Mouse (Mus musculus): Measurements from ENCODE around the gene Gm10447. TPM values are rescaled to one million over a fixed set of nuclear protein-coding genes. Genes with fewer than 3 reads are reported as not detected.
"Not testable (repeated sequence)": the region's sequence is repeated elsewhere in the genome, so short reads cannot be mapped to it uniquely, and the experiment has no call there.

The Gm10447 gene
- total RNA-seq, 2 experiments from 2014 or later, result 0.13 to 0.27 TPM

DNA sequence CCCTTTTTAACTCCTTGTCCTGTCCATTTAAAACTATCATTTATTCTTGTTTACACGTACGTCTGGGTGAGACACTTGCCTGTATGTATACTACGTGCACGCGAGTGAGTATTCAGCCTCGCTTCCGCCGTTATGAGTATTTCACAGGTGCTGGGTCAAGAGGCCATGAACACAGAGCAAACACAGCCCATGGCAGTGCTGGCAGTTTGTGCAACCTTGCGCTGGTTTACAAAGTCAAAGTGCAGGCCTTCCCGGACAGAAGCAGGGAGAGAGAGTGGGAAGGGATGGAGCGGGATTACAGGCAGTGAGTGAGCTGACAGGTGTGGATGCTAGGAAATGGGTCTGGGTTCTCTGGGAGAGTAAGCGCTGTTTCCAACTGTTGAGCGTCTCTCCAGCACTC lies 10.7 kb downstream of the Gm10447 start:
- DNase-seq (ENCODE audit: low spot score in 2 of 2), result no peak

DNA sequence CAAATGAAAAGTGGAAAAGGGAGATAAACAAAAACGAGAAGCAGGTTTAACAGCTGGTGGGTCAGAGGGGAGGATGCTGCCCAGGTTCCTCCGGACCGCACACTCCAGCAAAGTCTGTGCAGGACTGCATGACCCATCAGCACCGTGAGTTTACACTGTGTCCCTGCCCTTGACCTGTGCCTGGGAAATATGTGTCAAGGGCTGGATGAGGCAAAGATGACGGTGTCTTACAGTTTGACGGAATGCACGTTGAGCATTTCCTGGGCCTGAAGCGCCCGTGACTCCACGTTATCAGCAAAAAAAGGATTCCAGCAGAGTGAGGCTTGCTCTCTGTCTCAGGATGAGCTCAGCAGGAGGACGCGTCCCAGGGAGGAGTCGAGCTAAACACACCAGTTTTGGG lies 11.3 kb downstream of the Gm10447 start:
- DNase-seq (ENCODE audit: low spot score in 2 of 2), result no peak

DNA sequence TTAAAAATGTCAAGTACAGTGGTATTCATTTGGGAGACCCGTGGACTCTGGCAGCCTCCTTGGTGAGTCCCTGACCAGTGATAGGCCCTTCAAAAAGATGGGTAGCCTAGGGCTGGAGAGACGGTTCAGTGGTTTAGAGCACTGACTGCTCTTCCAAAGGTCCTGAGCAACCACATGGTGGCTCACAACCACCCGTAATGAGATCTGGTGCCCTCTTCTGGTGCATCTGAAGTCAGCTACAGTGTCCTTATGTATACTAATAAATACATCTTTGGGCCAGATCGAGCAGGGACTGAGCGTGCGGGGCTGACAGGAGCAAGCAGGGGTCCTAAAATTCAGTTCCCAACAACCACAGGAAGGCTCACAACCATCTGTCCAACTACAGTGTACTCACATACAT lies 13.0 kb downstream of the Gm10447 start:
- peak in 1 of 2 experiments; percentile 62 for DNase-seq (ENCODE audit: low spot score in 2 of 2)

DNA sequence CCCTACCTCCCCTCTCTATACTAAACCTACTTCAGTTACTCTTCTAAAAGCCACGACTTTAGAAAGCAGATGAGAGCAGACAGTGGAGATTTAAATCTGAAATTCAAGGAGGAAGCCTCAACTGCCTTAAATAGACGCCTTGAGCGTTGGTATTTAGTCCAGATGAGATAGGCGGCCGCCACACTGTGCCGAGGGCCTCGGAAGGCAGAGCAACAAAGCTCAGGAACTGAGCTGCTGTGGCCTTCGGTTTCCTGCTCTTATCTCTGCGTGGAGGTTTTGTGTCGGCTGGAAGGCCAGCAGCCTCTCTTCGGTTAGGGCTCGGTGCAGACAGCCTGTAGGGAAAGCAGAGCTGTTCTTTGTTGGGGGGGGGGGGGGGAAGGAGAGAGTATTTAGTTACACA lies 15.0 kb downstream of the Gm10447 start:
- no peak for DNase-seq (ENCODE audit: low spot score in 2 of 2)

DNA sequence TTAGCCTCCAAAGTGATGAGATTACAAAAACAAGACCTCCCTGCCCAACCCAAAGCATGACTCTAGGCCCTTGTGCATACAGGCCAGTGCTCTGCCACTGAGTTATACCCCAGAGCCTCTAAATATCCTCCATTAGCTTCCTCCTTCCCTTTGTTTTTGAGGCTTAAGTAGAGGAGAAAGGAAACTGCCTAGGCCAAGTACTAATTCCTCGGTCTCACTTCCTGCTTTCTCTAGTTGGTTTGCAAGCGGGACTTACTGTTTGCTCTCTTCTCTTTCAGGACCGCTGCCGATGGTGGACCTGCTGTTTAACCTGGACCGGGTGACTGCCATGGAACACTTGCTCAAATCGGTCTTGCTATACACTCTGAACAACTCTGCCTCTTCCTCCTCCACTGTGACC lies 20.6 kb downstream of the Gm10447 start:
- DNase-seq (ENCODE audit: low spot score in 2 of 2), result no peak

DNA sequence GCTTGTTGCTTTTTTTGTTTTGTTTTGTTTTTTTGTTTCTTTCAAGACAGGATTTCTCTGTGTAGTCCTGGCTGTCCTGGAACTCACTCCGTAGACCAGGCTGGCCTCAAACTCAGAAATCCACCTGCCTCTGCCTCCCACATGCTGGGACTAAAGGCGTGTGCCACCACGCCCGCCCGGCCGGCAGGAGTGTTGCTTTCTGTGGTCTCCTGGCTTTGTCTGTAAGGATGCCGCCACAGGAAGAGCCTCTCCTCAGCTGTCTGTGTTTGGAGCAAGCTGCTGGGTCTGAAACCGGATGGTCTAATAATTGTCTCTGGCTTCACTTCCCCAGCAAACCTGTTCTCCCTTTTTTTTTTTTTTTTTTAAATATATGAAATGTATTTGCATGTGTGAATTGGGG lies 21.4 kb downstream of the Gm10447 start:
- DNase-seq (ENCODE audit: low spot score in 2 of 2), result no peak

DNA sequence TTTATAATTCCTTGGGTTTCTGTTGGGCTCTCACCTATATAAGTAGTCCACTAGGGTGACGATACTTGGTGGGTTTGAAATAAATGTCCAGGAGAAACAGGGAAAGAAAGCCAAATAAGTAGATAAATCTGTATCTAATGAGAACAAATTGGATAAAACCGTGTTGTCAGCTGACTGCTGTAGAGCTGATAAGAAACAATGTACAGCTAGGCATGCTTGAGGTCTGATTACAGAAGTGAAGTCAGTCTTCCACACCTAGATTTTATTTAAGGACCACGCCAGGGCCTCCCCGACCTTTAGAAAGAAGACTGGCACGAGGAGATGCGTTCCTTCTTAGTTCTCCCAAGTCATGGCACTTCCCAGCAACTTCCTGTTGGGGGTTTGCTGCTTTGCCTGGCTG lies 23.9 kb downstream of the Gm10447 start:
- DNase-seq (ENCODE audit: low spot score in 2 of 2), result no peak

DNA sequence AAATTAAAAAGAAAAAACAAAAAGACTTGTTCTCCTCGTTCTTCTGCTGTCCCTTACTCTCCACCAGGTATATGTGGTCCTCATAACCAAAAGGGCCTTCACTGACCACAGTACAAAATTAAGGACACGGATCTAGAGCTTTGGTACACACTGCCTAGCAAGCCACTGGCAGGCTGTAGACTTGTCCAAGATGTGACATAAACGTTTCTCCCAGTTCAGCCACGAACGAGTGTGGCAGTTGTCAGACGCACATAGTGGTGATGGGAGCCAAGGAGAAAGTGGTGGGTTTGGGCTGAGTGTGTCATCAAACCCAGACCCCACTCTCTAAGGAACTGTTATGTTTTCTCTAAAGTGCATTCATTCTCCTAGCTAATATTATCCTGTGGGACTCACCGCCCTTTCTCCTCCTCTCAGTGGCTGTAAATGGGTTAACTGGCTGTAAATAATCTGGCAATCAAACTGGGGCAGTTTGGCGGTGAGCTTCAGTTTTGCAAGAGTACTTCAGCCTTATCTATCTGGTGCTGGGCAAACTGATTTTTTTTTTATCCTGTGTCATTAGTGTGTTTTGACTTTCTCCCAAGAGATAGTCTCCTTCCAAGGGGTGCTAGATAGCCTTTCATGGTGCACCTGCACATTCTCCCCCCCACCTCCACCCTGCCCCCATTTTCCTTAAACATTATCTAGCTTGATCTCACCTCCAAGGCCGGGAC lies 25.4 kb downstream of the Gm10447 start:
- no peak for DNase-seq (ENCODE audit: low spot score in 2 of 2)

DNA sequence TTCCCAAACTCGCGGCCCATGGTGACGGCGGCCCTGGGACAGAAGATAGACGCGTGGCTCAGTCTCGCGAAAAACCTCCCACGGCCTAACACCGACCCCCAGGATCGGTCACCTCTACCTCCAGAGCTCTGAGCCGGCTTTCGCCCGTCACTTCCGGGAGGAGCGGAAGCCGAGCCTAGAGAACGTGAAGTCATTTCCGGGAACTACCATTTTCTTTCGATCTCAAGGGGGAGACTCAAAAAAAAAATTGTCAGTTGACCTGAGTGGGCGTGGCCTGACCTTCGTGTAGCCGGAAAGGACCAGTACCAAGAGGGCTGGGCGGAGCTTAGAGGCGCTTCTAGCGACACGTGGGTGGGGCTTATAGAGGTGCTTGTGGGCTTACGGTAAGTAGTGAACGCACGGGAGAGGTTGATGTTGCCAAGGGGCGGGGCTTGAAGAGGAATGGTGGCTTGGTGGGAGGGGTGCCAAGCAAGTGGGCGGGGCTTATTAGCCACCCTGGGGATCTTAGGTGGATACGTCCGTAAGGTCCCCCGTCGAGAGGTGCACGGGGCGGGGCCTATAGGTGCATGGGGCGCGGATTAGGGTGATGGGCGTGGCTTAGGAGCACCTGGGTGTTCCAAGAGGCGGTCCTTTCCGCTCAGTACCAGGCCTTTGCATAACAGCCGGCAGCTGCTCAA lies 26.1 kb downstream of the Gm10447 start, which contains the start of the genes Uqcrq and Gdf9:
TSS of gene Uqcrq (minus strand) at position 162 of the 677 bp plus-strand sequence.
TSS of gene Gdf9 (plus strand) at position 354 of the 677 bp plus-strand sequence.
- DNase-seq (ENCODE audit: low spot score in 2 of 2), result peak; percentile 97 to 100

DNA sequence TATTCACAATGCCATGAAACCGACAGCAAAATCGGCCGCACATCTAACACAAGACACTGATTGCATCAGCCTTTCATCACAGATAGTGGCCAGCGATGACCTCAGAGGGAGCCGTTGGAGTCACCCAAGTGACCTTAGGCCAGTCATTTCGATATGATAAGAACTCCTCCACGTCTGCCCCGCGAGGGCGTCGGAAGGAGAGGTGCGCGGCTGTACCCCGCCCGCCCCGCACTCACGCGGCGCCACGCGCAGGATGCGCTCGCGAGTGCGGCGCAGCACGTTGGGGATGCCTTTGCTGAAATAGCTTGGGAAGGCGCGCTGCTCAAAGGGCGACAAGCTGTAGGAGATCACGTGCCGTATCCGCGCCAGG lies 26.6 kb downstream of the Gm10447 start:
- DNase-seq (ENCODE audit: low spot score in 2 of 2), result no peak

DNA sequence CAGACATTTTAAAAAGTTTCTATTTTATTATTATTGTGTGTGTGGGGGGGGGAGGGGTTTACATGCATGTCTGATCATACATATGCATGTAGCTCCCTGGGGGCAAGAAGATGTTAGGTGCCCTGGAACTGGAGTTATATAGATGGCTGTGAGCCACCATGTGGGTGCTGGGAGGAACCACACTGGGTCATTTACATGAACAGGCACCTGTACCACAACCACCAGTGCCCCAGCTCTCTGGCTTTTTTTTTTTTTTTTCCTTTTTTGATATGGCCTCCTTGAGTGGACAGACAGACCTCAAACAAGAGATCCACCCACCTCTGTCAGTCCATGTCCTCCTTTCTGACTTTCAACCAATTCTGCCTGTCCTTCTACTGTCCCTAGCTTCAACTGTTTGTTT lies 27.7 kb downstream of the Gm10447 start:
- DNase-seq (ENCODE audit: low spot score in 2 of 2), result no peak

DNA sequence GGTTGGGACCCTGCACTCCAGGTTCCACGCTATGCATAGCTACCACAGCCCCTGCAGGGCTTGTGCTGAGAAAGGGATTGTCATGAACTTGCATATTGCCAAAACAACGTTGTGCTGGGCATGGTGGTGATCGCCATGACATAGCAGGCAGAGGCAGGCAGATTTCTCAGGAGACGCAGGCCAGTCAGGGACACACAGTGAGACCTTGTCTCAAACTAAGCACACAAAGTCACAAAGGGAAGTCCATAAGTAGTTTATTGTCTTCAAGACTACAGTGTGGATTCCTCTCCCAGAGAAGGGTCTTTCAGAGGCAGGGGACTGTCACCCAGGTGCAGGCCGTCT lies 28.2 kb downstream of the Gm10447 start:
- no peak for DNase-seq (ENCODE audit: low spot score in 2 of 2)

DNA sequence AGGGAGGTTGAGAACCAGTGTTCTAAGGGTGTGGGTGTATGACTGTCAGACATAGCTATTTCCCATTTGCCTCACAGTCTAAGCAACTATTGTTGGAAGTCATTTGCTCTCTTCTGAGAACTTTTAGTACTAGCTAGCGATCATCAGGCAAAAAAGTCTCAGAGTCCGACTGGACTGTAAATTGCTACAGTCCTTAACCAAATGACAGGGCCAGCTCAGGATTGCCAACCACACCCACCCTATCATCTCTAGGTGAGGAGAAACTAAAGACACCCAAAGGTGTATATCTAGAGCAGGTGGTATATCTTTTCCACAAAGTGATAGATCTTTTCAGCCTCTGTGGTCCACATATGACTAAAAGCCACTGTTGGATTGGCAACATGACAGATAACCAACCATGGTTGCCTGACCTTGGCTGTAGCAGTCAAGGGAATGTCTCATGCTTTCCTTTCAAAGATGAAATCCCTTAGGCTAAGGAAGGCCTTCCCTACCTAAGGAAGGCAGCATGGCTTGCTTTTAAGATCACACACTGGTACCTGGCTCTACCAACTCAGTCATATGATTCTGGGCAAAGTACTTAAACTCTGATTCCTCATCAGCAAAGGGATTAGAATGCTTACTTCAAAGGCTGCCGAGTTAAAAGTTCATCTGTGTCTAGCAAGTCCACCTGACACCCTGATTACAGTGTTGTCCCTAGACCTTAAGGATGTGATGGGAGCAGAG lies 28.8 kb downstream of the Gm10447 start:
- DNase-seq (ENCODE audit: low spot score in 2 of 2), result no peak

DNA sequence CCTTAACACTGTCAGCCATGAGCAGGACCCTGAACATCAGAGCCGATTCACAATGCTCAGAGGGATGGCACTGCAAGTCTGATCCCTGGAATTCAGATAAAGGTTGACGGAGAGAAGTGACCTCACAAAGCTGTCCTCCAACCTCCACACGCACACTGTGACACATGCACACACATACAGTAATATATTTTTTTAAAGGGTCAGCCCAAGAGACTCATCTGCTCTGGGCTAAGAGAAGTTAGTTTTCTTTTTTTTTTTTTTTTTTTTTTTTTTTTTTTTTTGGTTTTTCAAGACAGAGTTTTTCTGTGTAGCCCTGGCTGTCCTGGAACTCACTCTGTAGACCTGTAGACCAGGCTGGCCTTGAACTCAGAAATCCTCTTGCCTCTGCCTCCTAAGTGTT lies 30.0 kb downstream of the Gm10447 start:
- not testable (repeated sequence) for DNase-seq (ENCODE audit: low spot score in 2 of 2)

DNA sequence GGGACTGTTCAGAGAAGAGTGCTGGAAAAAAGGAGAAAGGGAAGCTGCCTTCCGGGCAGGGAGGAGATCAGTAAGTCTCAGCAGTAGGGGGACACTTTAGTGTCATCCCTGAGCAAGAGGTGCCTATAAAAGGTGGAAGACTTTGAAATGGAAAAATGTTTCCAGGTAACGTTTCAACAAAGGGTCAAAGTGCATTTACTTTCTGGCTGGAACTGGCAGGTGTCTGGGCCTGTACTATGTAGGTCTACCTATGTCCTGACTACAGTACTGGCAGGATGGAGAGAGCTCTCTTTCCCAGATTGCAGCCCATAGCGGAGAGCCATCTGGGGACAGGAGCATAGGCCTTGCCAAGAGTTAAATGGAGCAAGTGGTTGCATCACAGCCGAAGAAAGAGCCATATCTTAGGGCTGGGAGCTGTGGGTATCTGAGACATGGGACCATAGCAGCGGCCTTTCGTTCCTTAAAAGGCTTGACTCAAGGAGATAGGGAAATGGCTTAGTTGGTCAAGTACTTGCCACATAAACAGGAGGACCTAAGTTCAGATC lies 31.1 kb downstream of the Gm10447 start:
- DNase-seq (ENCODE audit: low spot score in 2 of 2), result peak in 1 of 2 experiments; percentile 33

DNA sequence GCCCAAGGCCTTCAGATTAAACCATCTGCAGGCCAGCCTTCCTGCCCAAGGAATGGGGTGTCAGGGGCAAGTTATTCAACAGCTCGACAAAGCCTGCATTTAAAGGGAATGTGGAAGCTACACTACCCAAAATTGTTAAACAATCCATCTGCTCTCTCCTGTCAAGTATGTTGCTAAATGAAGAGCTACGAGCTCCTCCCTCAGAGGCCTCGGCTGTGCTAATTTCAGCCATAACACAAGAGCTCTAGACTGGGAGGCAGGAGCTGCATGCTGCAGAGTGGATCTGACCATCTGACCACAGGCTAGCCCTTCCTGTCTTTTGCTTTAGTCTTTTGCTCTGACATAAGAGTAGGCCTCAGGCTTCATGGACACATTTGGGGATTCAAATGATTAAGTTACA lies 31.7 kb downstream of the Gm10447 start:
- peak in 1 of 2 experiments; percentile 33 for DNase-seq (ENCODE audit: low spot score in 2 of 2)

DNA sequence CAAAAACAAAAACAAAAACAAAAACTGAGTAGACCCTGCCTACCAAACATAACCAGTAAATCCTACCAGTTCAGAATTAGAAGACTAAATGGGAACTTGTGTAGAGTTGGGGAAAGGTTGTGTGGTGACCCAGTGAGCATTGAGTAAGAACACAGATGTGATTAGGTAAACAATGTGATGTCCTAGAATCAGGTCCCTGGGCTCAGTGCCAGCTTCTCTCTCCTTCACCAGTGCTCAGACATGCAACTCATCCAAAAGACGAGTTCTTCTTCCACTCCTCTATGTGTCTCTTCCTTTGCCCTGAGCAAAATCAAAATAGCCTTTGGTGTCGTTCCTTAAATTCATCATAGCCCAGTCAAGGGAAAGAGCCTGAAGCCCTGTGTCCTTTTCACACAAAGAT lies 32.1 kb downstream of the Gm10447 start:
- peak in 1 of 2 experiments; percentile 34 for DNase-seq (ENCODE audit: low spot score in 2 of 2)

DNA sequence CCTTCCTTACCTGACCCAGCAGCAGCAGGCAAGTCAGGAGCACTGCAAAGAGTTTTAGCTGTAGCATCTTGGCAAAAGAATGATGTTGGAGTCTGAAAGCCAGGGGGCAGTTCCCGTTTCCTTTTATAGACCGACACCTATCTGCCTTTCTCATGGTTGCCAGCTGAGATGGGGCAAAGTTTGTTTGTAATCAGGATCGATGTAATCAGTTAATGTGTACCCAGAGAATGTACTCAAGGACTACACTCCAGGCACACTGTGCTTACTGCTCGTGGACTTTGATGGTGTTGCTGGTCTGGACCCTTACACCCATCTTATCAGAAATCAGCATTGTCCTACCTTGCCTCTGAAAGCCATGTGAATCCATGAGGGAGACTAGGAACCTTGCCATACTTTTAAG lies 33.9 kb downstream of the Gm10447 start, which contains the start of gene Leap2:
TSS of gene Leap2 (minus strand) at position 135 of the 400 bp plus-strand sequence.
- DNase-seq (ENCODE audit: low spot score in 2 of 2), result no peak

DNA sequence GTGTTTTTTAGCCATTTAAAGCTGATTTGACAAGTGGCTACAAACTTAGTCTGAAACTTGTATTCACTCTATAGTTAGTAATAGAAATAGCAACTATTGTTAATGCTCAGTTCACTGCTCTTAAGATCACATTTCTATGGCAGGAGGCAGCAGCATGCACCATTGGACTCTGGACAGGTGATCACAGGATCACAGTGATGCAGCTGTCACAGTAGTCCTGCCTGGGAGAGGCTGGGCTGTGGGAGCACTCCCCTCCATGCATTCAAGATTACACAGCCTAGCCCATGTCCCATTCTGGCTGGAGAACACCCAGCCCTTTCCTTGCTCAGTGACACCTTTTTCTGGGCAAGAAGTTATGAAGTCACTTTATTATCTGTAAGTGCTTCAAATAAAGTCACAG lies 38.9 kb downstream of the Gm10447 start:
- DNase-seq (ENCODE audit: low spot score in 2 of 2), result no peak

DNA sequence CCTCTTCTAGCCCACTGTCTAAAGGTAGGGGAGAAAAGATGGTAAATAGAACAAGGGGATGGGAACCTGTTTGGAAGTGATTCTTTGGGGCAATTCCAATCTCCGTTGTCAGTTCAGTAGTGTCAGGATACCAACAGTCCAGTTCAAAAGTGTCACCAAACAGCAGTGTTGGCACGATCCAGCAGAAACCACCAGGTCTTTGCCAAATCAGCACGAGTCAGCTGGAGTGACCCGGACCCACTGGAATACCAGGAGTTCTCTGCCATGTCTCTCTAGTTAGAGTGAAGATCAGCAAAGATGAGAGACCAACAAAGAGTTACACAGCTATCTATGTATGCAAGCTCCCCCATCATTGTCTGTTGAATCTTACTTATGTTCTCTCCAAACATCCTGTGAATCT lies 43.0 kb downstream of the Gm10447 start:
- no peak for DNase-seq (ENCODE audit: low spot score in 2 of 2)

DNA sequence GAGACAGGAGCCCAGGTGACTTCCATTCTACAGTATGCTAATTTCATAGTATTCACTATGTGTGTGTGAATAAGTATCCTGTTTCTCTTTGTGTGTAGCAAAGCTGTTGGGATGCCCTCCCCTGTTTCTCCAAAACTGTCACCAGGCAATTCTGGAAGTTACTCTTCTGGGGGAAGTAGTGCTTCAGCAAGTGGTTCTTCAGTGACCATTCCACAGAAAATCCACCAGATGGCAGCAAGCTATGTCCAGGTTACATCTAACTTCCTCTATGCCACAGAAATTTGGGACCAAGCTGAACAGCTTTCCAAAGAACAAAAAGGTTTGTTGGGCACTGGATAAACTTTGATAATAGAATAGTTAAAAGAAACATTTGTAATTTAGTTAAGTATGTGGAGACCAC lies 45.2 kb downstream of the Gm10447 start:
- peak in 1 of 2 experiments; percentile 37 for DNase-seq (ENCODE audit: low spot score in 2 of 2)

All from layer of hippocampus, adult 18-20 months (tissue).